Mouse (Mus musculus): ENCODE data around the gene Fgfr2.

DNA sequence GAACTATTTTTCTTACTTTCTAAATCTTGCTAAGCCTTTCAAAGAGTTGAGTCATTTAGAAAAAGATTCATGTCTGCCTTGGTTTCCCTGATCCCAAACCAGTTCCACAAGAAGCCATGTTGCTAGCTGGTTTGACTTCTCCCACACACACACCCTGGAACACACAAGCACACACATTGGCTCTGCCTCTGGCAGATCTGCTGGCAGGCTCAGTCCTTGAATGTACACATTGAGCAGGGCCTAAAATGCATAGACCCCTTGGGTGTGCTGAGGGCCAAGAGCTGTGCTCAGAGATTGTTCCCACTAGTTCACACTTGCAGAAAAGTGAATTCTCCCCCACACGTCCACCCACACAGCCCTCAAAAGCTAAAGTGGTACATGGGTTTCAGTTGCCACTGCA, 1164.4 kb downstream of the Fgfr2 start:
- no peak for TF ChIP-seq MAX (IDR thresholded peaks at IDR 0.05)
- no peak for TF ChIP-seq CEBPB (IDR thresholded peaks at IDR 0.05; ENCODE audit: low read depth)
- TF ChIP-seq CTCF (IDR thresholded peaks at IDR 0.05; ENCODE audit: control insufficient read depth, insufficient read depth, insufficient read length) = no peak
- no peak for TF ChIP-seq USF1 (IDR thresholded peaks at IDR 0.05; ENCODE audit: low read depth)
- no peak for TF ChIP-seq MYOD1 (IDR thresholded peaks at IDR 0.05; ENCODE audit: control insufficient read depth, insufficient read length, low read depth)
- TF ChIP-seq MYOG (IDR thresholded peaks at IDR 0.05; ENCODE audit: control insufficient read depth, extremely low read depth, insufficient read length) = no peak
- TF ChIP-seq FOSL1 (IDR thresholded peaks at IDR 0.05; ENCODE audit: insufficient read depth, low read length, poor library complexity, severe bottlenecking) = no peak
